Mouse (Mus musculus): ENCODE results near the gene Specc1. TPM values are rescaled to one million over a fixed set of nuclear protein-coding genes. Genes with fewer than 3 reads are reported as not detected.

Specc1 gene
- polyA plus RNA-seq, 1 experiment = 10.2 TPM

DNA sequence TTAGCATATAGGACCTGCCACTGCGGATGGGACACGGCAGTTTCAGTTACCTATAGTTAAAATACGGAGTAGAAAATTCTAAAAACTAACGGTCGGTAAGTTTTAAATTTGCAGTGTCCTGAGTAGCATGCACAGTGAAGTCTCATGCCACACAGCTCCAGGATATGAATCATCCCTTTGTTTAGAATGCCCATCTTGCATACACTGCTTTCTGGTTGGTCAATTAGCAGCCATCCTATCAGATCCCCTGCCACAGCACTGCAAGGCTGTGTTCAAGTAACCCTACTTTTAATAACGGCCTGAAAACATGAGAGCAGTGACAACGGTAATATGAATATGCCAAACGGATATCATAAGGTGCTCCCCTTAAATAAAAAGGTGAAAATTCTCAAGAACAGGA lies 118.0 kb downstream of the Specc1 start:
- peaks cover 3% of the 10 kb centered on the region for H3K4me1 ChIP-seq (ENCODE audit: control insufficient read depth, insufficient read depth, insufficient read length, low read length)
- H3K27me3 ChIP-seq (ENCODE audit: control insufficient read depth, insufficient read depth, low read length) = no peaks in the 10 kb centered on the region
- WGBS = 92% methylated on average over 8 of the region's 8 CpGs
- H3K4me3 ChIP-seq (ENCODE audit: low read depth, low read length) = no peak overlapping the region
- TF ChIP-seq POLR2A (IDR thresholded peaks at IDR 0.05; ENCODE audit: low read depth, low read length) = no peak
- no peak for TF ChIP-seq CTCF (IDR thresholded peaks at IDR 0.05; ENCODE audit: extremely low read depth, insufficient read length, insufficient replicate concordance, low read depth, low read length)
- H3K36me3 ChIP-seq (ENCODE audit: control insufficient read depth, insufficient read depth, low read length) = no peaks in the 10 kb centered on the region
- H3K27ac ChIP-seq (ENCODE audit: insufficient read depth, low read depth, low read length) = no peak overlapping the region

DNA sequence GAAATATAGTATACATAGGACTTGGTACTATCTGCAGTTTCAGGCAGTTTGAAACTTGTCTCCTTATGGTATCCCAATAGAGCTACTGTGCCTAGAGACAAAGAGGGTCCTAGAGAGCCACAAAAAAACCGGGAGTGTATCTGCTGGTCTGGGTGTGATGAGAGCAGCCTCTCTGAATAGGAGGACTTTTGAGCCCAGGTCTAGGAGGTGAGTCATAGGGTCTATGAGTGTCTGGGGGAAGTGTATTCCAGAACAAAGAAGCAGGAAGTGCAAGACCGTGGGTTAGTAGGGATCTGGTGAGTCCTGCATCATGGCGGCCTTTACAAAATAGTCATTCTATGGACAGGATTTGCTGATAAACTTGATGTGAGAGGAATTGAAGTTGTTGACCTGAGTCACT lies 118.5 kb downstream of the Specc1 start:
- no peaks in the 10 kb centered on the region for H3K27me3 ChIP-seq (ENCODE audit: control insufficient read depth, insufficient read depth, low read length)
- 75% methylated on average over 3 of the region's 3 CpGs for WGBS
- peaks cover 1% of the 10 kb centered on the region for H3K4me1 ChIP-seq (ENCODE audit: control insufficient read depth, insufficient read depth, insufficient read length, low read length)
- no peaks in the 10 kb centered on the region for H3K36me3 ChIP-seq (ENCODE audit: control insufficient read depth, insufficient read depth, low read length)
- H3K4me3 ChIP-seq (ENCODE audit: low read depth, low read length) = no peak overlapping the region
- TF ChIP-seq CTCF (IDR thresholded peaks at IDR 0.05; ENCODE audit: extremely low read depth, insufficient read length, insufficient replicate concordance, low read depth, low read length) = no peak
- no peak overlapping the region for H3K27ac ChIP-seq (ENCODE audit: insufficient read depth, low read depth, low read length)

DNA sequence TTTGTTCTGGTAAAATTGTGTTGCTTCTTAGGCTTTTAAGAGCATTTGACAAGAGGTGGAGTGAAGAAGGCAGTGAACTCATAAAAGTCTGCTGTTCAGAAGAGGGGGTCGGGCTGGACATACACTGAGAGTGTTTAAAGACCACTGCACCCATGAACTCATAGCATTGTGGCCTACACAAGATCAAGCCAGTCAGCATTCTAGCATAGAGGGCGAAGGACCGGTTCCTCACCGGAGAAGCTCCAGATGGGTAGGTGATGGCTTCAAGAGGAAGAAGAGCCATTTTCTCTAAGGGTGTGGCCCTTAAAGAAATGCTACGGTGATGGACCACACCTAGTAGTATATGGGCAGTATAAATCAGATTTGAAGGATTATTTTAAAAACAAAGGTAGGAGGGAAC lies 119.0 kb downstream of the Specc1 start:
- Histone ChIP-seq H3K4me3 (ENCODE audit: low read depth, low read length) (no peak overlapping the region), H3K27ac (ENCODE audit: insufficient read depth, low read depth, low read length) (no peak overlapping the region), H3K27me3 (ENCODE audit: control insufficient read depth, insufficient read depth, low read length) (no peaks in the 10 kb centered on the region), H3K4me1 (ENCODE audit: control insufficient read depth, insufficient read depth, insufficient read length, low read length) (peaks cover 1% of the 10 kb centered on the region), H3K36me3 (ENCODE audit: control insufficient read depth, insufficient read depth, low read length) (no peaks in the 10 kb centered on the region)
- no peak for TF ChIP-seq CTCF (IDR thresholded peaks at IDR 0.05; ENCODE audit: extremely low read depth, insufficient read length, insufficient replicate concordance, low read depth, low read length)
- TF ChIP-seq POLR2A (IDR thresholded peaks at IDR 0.05; ENCODE audit: low read depth, low read length) = no peak
- WGBS = 85% methylated on average over 5 of the region's 5 CpGs

DNA sequence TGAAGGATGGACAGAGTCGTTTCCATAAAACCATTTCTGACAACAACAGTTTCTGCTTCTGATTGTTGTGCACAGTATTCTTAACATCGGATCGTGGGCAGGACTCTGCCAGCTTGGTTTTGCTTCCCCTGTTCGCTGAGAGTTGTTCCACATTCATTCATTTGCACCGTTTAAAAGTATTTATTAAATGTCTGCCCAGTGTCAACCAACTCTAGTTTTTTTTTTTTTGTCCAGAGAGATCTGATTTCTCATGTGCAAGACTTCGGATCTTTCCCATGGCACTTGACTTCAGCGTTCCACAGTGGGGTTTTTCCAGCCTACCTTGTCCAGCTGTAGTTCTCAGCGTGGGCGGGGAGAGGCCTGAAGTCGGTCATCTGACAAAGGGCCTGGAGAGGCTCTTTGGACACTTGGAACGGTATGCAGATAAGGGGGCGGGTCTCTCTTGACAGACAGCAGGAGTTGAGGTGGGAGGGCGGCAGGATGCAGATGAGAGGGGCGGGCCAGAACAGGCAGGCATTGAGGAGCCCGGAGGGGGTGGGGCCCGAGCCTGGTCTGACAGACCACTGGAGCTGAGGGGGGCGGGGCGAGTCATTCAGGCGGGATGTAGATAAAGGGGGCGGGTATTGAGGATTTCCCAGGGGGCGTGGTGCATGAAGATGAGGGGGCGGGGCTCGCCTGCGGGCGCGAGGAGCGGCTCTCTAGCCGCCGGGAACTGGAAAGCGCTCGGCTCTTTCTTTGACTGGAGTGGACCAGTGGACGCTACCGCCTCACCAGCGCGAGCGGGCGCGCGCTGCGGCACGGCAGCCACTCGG lies 120.0 kb downstream of the Specc1 start:
- no peaks in the 10 kb centered on the region for H3K36me3 ChIP-seq (ENCODE audit: control insufficient read depth, insufficient read depth, low read length)
- TF ChIP-seq CTCF (IDR thresholded peaks at IDR 0.05; ENCODE audit: extremely low read depth, insufficient read length, insufficient replicate concordance, low read depth, low read length) (no peak), POLR2A (IDR thresholded peaks at IDR 0.05; ENCODE audit: low read depth, low read length) (peak; percentile 76)
- WGBS = 5% methylated on average over 42 of the region's 42 CpGs
- no peaks in the 10 kb centered on the region for H3K27me3 ChIP-seq (ENCODE audit: control insufficient read depth, insufficient read depth, low read length)
- peak overlapping the region; percentile 86 for H3K27ac ChIP-seq (ENCODE audit: insufficient read depth, low read depth, low read length)
- H3K4me3 ChIP-seq (ENCODE audit: low read depth, low read length) = peak overlapping the region; percentile 89
- peaks cover 1% of the 10 kb centered on the region for H3K4me1 ChIP-seq (ENCODE audit: control insufficient read depth, insufficient read depth, insufficient read length, low read length)

GRCm38 (mm10) chr11:62077157-62077865 lies 120.7 kb downstream of the Specc1 start:
- Histone ChIP-seq H3K27me3 (ENCODE audit: control insufficient read depth, insufficient read depth, low read length) (no peaks in the 10 kb centered on the region), H3K4me1 (ENCODE audit: control insufficient read depth, insufficient read depth, insufficient read length, low read length) (peaks cover 1% of the 10 kb centered on the region), H3K4me3 (ENCODE audit: low read depth, low read length) (peak overlapping the region; percentile 89), H3K36me3 (ENCODE audit: control insufficient read depth, insufficient read depth, low read length) (no peaks in the 10 kb centered on the region), H3K27ac (ENCODE audit: insufficient read depth, low read depth, low read length) (peak overlapping the region; percentile 86)
- TF ChIP-seq CTCF (IDR thresholded peaks at IDR 0.05; ENCODE audit: extremely low read depth, insufficient read length, insufficient replicate concordance, low read depth, low read length) (no peak), POLR2A (IDR thresholded peaks at IDR 0.05; ENCODE audit: low read depth, low read length) (no peak; the same call in 1 of the 2 replicates)
- 2% methylated on average over 49 of the region's 51 CpGs for WGBS

DNA sequence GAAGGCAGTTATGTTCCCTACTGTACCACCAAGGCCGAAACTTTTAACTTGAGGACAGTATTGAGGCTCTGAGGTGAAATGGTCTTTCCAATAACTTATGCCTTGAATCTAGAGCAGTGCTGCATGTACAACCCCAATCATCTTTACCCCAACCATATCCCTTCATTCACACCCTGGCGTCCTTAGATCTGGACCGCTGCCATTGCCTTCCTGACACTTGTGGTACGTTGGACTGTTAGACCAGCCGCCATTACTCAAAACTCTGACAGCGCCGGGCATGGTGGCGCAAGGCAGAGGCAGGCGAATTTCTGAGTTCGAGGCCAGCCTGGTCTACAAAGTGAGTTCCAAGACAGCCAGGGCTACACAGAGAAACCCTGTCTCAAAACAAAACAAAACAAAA lies 121.8 kb downstream of the Specc1 start:
- 90% methylated on average over 10 of the region's 10 CpGs for WGBS
- Histone ChIP-seq H3K27me3 (ENCODE audit: control insufficient read depth, insufficient read depth, low read length) (no peaks in the 10 kb centered on the region), H3K4me1 (ENCODE audit: control insufficient read depth, insufficient read depth, insufficient read length, low read length) (peaks cover 1% of the 10 kb centered on the region), H3K36me3 (ENCODE audit: control insufficient read depth, insufficient read depth, low read length) (no peaks in the 10 kb centered on the region), H3K4me3 (ENCODE audit: low read depth, low read length) (no peak overlapping the region), H3K27ac (ENCODE audit: insufficient read depth, low read depth, low read length) (no peak overlapping the region)
- TF ChIP-seq POLR2A (IDR thresholded peaks at IDR 0.05; ENCODE audit: low read depth, low read length) = no peak
- no peak for TF ChIP-seq CTCF (IDR thresholded peaks at IDR 0.05; ENCODE audit: extremely low read depth, insufficient read length, insufficient replicate concordance, low read depth, low read length)
